Mouse (Mus musculus): ENCODE measurements around the gene Atxn1. TPM values are rescaled to one million over a fixed set of nuclear protein-coding genes. Genes with fewer than 3 reads are reported as not detected.

Atxn1 gene
- polyA plus RNA-seq, 1 experiment: 3.2 TPM

- Histone ChIP-seq H3K9me3 (no peaks in the 10 kb centered on the region), H3K27me3 (replicated peaks) (no peaks in the 10 kb centered on the region), H3K4me1 (peaks cover 26% of the 10 kb centered on the region), H3K4me3 (replicated peaks) (no peak overlapping the region), H3K36me3 (replicated peaks; ENCODE audit: low read length) (peaks cover 76% of the 10 kb centered on the region)
- TF ChIP-seq FLI1 (IDR thresholded peaks at IDR 0.05; ENCODE audit: low read length) (no peak), GATA1 (IDR thresholded peaks at IDR 0.05; ENCODE audit: borderline replicate concordance, low read length) (no peak)
Observed at GRCm38 (mm10) chr13:45951071-45951645, 13.7 kb downstream of the Atxn1 start.

DNA sequence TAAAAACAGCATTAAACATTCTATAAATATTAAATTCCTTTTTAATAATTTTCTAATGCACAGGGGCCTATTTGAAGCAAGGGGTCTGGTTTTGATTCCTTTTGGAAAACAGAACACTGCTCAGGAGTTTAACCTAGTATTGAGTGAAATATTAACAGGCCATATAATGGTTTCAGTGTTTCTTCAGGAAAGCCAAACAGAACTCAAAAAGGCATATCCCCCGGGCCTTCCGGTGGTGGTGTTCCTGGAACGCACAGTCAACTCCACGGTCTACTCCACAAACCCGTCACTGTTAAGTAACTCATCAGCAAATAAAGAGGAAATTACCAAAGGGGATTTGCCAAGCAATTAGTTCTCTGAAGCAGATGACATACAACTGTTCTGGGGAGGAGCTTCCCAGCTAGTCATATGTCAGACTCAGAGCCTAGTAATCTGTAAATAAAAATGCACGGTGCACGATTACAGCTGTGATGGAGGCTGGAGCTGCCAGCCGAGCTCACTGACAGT is 14.4 kb downstream of the Atxn1 start:
- Histone ChIP-seq H3K4me3 (replicated peaks) (no peak overlapping the region), H3K36me3 (replicated peaks; ENCODE audit: low read length) (peaks cover 81% of the 10 kb centered on the region), H3K4me1 (peaks cover 23% of the 10 kb centered on the region), H3K27me3 (replicated peaks) (no peaks in the 10 kb centered on the region), H3K9me3 (no peaks in the 10 kb centered on the region)
- TF ChIP-seq FLI1 (IDR thresholded peaks at IDR 0.05; ENCODE audit: low read length): no peak
- no peak for TF ChIP-seq GATA1 (IDR thresholded peaks at IDR 0.05; ENCODE audit: borderline replicate concordance, low read length)

GRCm38 (mm10) chr13:45946136-45946535 is 18.7 kb downstream of the Atxn1 start:
- H3K4me1 ChIP-seq: peaks cover 16% of the 10 kb centered on the region
- H3K9me3 ChIP-seq: no peaks in the 10 kb centered on the region
- peaks cover 83% of the 10 kb centered on the region for H3K36me3 ChIP-seq (replicated peaks; ENCODE audit: low read length)
- no peaks in the 10 kb centered on the region for H3K27me3 ChIP-seq (replicated peaks)
- TF ChIP-seq FLI1 (IDR thresholded peaks at IDR 0.05; ENCODE audit: low read length) (no peak), GATA1 (IDR thresholded peaks at IDR 0.05; ENCODE audit: borderline replicate concordance, low read length) (no peak)
- H3K4me3 ChIP-seq (replicated peaks): no peak overlapping the region

DNA sequence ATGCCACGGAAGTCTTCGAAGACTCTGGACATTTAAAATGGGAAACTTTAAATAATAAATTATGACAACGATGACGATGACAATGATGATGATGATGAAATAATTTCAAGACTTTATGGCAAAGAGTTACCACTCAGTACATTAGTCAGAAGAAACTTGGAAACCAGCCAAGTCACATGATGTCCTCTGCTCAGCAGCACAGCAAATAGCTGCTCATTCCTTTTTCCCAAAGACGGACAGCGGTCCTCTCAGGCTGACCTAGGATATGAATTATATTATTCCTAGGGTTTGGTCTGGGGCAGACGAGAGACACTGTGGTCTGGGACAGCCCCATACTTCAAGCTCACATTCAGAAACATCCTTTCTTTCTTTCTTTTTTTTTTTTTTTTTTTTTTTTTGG is 22.5 kb downstream of the Atxn1 start:
- Histone ChIP-seq H3K4me3 (replicated peaks) (no peak overlapping the region), H3K9me3 (no peaks in the 10 kb centered on the region), H3K27me3 (replicated peaks) (no peaks in the 10 kb centered on the region), H3K4me1 (peaks cover 25% of the 10 kb centered on the region), H3K36me3 (replicated peaks; ENCODE audit: low read length) (peaks cover 92% of the 10 kb centered on the region)
- TF ChIP-seq GATA1 (IDR thresholded peaks at IDR 0.05; ENCODE audit: borderline replicate concordance, low read length): no peak

- Histone ChIP-seq H3K4me1 (peaks cover 25% of the 10 kb centered on the region), H3K9me3 (no peaks in the 10 kb centered on the region), H3K27me3 (replicated peaks) (no peaks in the 10 kb centered on the region), H3K4me3 (replicated peaks) (no peak overlapping the region), H3K36me3 (replicated peaks; ENCODE audit: low read length) (peaks cover 81% of the 10 kb centered on the region)
- no peak for TF ChIP-seq FLI1 (IDR thresholded peaks at IDR 0.05; ENCODE audit: low read length)
- TF ChIP-seq GATA1 (IDR thresholded peaks at IDR 0.05; ENCODE audit: borderline replicate concordance, low read length): no peak
Observed at GRCm38 (mm10) chr13:45940714-45941113, 24.1 kb downstream of the Atxn1 start.

- H3K4me1 ChIP-seq: peaks cover 32% of the 10 kb centered on the region
- TF ChIP-seq GATA1 (IDR thresholded peaks at IDR 0.05; ENCODE audit: borderline replicate concordance, low read length) (no peak), FLI1 (IDR thresholded peaks at IDR 0.05; ENCODE audit: low read length) (no peak)
- H3K27me3 ChIP-seq (replicated peaks): no peaks in the 10 kb centered on the region
- no peak overlapping the region for H3K4me3 ChIP-seq (replicated peaks)
- H3K36me3 ChIP-seq (replicated peaks; ENCODE audit: low read length): peaks cover 76% of the 10 kb centered on the region
- H3K9me3 ChIP-seq: no peaks in the 10 kb centered on the region
Observed at GRCm38 (mm10) chr13:45939561-45939960, 25.2 kb downstream of the Atxn1 start.

DNA sequence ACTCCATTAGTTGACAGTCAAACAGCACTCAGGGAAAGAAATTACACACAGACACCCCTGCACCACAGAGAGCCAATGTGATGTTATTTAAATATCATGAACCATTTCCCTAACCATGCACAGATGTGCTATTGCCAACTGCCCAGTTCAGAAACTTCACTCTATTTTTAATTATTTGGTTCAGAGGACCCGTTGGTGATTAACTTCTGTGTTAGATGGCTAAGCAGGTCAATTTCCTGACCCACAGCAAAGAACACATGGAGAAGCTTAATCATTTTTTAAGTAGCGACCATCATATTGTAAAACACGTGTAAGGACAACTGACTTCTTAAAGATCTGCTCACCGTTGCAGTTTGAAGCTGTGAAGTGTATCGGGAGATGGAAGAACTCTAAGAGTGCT is 26.7 kb downstream of the Atxn1 start:
- TF ChIP-seq FLI1 (IDR thresholded peaks at IDR 0.05; ENCODE audit: low read length): no peak
- Histone ChIP-seq H3K36me3 (replicated peaks; ENCODE audit: low read length) (peaks cover 65% of the 10 kb centered on the region), H3K27me3 (replicated peaks) (no peaks in the 10 kb centered on the region), H3K4me1 (peaks cover 44% of the 10 kb centered on the region), H3K4me3 (replicated peaks) (no peak overlapping the region), H3K9me3 (no peaks in the 10 kb centered on the region)

- TF ChIP-seq FLI1 (IDR thresholded peaks at IDR 0.05; ENCODE audit: low read length) (no peak), GATA1 (IDR thresholded peaks at IDR 0.05; ENCODE audit: borderline replicate concordance, low read length) (no peak)
- no peak overlapping the region for H3K4me3 ChIP-seq (replicated peaks)
- peaks cover 56% of the 10 kb centered on the region for H3K36me3 ChIP-seq (replicated peaks; ENCODE audit: low read length)
- peaks cover 54% of the 10 kb centered on the region for H3K4me1 ChIP-seq
- H3K9me3 ChIP-seq: peaks cover 1% of the 10 kb centered on the region; the same call in 1 of the 2 replicates
- H3K27me3 ChIP-seq (replicated peaks): no peaks in the 10 kb centered on the region
Observed at GRCm38 (mm10) chr13:45936765-45937164, 28.0 kb downstream of the Atxn1 start.

GRCm38 (mm10) chr13:45935798-45936197 is 29.0 kb downstream of the Atxn1 start:
- peaks cover 54% of the 10 kb centered on the region for H3K36me3 ChIP-seq (replicated peaks; ENCODE audit: low read length)
- peaks cover 50% of the 10 kb centered on the region for H3K4me1 ChIP-seq
- H3K27me3 ChIP-seq (replicated peaks): no peaks in the 10 kb centered on the region
- no peak overlapping the region for H3K4me3 ChIP-seq (replicated peaks)
- TF ChIP-seq FLI1 (IDR thresholded peaks at IDR 0.05; ENCODE audit: low read length): no peak
- no peak for TF ChIP-seq GATA1 (IDR thresholded peaks at IDR 0.05; ENCODE audit: borderline replicate concordance, low read length)
- H3K9me3 ChIP-seq: peaks cover 4% of the 10 kb centered on the region; the same call in 1 of the 2 replicates

DNA sequence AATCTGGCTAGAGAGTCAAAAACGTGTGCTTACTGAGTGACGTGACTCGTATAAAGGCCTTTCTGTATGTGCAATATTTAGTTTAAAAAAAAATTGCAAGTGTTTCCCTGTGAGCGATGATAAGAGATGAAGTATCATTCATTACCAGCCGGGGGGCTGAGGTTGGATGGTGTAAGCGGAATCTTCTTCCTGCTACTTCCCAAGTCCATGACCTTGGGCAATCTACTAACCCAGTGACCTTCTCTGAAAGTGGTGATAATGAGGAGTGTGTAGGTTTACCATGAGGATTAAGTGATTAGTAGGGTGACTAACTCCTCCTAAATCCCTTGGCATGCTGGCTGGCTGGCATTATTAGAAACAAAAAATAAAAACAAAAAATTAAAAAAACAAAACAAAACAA is 30.0 kb downstream of the Atxn1 start:
- Histone ChIP-seq H3K4me1 (peaks cover 56% of the 10 kb centered on the region), H3K4me3 (replicated peaks) (no peak overlapping the region), H3K9me3 (peaks cover 4% of the 10 kb centered on the region; the same call in 1 of the 2 replicates), H3K36me3 (replicated peaks; ENCODE audit: low read length) (peaks cover 45% of the 10 kb centered on the region), H3K27me3 (replicated peaks) (no peaks in the 10 kb centered on the region)
- no peak for TF ChIP-seq GATA1 (IDR thresholded peaks at IDR 0.05; ENCODE audit: borderline replicate concordance, low read length)
- TF ChIP-seq FLI1 (IDR thresholded peaks at IDR 0.05; ENCODE audit: low read length): no peak
